Mouse (Mus musculus): ENCODE data around the gene Ptprs. TPM values are rescaled to one million over a fixed set of nuclear protein-coding genes. Genes with fewer than 3 reads are reported as not detected.

Gene Ptprs
- polyA plus RNA-seq, 1 experiment: 24.2 TPM

DNA sequence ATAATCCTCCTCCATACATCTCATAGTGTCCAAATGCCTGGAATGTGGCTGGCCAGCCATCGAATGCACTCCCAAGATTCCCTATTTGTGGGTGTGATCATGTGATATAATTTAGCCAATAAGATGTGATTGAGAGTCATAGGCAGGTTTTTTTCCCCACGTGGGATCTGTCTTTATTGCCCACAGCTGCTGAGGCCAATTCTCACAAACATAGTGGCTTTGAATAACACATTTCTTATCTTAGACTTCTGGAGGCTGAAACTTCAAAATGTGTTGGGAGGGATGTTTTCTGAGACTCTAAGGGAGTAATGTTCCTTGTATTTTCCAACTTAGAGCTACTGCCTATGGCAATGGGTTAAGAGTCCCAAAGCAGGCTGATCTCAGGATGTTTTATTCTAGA is 18.2 kb upstream of the Ptprs start:
- DNase-seq (ENCODE audit: low read depth, low spot score): no peak
- 67% methylated on average over 2 of the region's 2 CpGs for WGBS

DNA sequence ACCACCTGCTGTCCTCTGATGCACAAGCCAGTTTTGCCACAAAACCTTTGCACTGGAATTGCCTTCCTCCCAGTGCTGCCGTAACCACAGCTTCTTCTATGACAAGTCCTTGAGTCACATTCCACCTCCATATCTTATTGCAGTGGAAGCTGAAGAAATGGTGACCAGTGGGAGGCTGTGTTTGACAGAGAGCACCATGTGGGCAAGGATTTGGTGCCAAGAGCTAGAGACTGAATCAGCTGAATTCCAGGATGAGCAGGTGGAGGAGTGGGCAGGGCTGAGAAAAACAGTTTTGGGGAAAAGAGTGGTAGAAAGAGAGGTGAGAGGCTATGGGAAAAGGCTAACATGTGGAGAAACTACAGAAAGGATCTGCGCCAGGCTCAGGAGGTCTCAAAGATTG is 17.6 kb upstream of the Ptprs start:
- 93% methylated on average over 2 of the region's 2 CpGs for WGBS
- DNase-seq (ENCODE audit: low read depth, low spot score): no peak

DNA sequence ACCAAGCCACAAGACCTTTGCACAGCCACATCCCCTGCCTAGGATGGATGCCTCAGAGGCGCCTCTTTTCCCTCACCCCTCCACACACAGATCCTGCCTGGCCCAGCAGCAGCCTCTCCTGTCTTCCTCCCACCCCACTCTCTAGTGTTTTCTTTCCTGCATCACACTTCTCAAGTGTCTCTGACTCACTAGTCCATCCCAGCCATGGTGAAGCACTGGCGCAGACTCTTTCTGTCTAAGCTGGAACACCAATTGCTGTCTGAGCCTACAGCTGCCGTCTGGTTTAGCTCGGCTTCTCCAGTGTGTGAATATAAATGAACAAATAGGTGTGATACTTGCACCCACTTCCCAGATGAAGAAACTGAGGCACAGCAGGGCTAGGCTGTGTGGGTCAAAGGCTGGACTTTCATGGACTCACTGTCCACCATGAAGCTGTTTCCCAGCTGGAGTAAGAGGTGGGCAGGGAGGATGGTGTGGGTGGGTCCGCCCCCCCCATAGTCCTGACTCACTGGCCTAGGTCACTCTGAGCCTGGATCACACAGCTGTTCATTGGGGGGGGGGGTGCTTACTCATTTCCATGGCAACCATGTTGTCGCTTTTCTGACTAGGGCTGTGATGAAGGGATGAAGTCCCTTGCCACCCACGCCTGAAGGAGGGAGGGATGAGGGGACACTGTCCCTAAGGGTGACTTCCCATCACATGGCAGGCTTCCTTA is 14.3 kb upstream of the Ptprs start:
- DNase-seq (ENCODE audit: low read depth, low spot score): no peak
- WGBS: 74% methylated on average over 7 of the region's 7 CpGs

DNA sequence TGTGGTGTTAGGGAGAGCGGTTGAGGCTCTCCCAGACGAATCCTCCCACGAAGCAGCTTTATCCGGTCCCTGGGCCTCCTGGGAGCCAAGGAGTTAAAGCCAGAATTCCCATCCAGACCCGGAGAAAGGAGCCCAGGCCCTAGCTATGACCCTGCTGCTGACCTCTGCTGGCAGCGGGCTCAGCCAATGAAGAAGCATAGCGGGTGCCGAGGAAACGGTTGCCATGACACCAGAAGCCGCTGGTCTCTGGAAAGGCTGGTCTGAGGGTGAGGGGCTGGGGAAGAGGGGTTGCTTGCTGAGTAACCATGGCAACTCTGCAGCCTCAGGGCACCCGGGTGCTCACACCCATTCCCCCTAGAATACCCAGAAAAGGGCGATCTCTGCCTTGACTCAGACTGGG is 11.7 kb upstream of the Ptprs start:
- no peak for DNase-seq (ENCODE audit: low read depth, low spot score)
- 35% methylated on average over 12 of the region's 12 CpGs for WGBS

DNA sequence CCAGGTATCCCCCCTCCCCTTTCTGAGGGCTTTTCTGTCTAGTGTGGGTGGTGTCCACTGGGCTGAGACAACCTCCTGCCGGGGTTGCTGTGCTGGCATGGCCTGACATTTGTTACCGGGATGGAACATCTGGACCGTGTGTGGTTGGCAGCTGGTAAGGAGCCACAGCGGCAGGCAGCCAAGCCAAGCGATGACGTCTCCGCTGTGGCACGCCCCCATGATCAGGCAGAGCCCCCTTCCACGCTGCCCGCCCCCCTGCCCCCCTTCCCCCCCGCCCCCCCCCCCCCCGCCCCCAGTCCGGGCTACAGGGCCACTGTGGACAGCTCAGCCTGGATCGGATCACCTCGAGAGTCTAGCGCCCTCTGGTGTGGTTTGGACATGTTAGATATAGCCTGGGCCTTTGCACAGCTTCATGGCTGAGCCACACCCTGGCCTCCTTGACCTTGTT is 11.2 kb upstream of the Ptprs start:
- no peak for DNase-seq (ENCODE audit: low read depth, low spot score)
- 3% methylated on average over 11 of the region's 16 CpGs for WGBS

DNA sequence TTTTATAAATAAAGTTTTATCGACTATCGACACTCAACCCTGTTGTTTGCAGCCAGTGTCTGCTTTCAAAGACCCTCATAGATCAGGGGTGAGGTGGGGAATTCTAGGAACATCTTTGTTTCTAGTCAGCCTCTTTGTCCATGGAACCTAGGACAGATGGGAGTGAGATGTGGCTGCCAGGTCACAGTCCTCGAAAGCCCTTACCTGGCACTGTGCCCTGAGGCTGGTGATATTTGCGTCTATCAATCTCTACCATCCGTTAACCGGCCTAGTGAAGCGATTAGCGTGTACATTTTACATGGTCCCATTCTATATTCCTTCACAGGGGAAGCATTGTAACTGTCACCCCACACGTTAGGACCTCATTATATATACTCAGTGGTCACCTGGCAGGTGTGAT is 9.6 kb upstream of the Ptprs start:
- WGBS: 90% methylated on average over 9 of the region's 9 CpGs
- no peak for DNase-seq (ENCODE audit: low read depth, low spot score)

DNA sequence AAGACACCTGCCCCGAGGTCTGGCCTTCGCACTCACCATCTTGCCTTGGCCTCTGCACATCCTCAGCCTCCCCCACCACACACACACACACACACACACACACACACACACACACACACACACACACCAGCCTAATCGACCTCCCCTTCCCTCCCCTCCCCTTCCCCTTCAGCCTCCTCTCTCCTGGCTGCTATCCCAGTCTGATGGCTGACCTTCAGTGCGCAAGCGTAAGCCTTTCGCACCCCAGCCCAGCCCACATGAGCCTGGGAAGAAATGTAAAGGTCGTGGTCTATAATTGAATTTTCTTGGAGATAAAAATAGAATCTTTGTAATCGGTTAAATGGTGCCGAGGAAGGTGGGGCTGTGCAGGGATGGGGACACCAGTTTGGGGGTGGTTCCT is 8.8 kb upstream of the Ptprs start:
- 72% methylated on average over 9 of the region's 9 CpGs for WGBS
- DNase-seq (ENCODE audit: low read depth, low spot score): no peak

DNA sequence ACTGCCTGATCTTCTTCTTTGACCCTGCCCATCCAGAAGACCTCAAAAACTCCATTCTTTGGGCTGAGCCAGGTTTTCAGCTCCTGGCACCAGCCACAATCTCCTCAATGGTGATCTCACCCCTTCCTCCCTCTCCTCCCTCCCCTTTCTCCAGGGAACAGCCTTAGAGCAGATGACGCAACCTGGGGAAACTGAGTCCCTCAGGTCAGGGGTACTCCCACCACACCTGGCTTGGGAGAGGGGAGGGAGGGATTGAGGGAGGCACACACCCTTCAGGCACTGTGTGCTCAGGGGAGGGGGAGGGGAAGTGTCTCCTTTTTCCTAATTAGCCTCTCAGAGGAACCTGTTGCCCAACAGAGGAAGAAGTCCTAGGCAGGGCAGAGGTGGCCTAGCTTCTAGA is 6.4 kb upstream of the Ptprs start:
- 80% methylated on average over 1 of the region's 1 CpGs for WGBS
- DNase-seq (ENCODE audit: low read depth, low spot score): no peak

DNA sequence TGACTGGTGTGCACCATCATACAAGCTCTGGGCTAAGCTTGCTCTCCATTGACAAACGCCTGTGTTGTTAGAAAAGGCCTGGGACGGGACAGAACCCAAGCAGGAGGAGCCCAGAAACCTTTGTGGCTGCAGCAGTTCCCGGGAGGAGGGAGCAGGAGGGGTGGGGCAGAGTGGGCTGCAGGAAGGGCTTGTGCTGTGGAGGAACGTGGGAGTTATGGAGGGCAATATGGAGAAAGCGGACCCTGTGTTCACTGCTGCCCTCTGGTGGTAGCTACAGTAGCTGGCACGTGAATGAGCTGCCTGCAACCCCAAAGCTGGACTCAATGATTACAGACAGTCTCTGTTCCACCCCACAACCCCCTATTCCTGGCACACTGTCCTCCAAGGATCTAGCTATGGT is 3.1 kb upstream of the Ptprs start:
- WGBS: 9% methylated on average over 6 of the region's 6 CpGs
- no peak for DNase-seq (ENCODE audit: low read depth, low spot score)

DNA sequence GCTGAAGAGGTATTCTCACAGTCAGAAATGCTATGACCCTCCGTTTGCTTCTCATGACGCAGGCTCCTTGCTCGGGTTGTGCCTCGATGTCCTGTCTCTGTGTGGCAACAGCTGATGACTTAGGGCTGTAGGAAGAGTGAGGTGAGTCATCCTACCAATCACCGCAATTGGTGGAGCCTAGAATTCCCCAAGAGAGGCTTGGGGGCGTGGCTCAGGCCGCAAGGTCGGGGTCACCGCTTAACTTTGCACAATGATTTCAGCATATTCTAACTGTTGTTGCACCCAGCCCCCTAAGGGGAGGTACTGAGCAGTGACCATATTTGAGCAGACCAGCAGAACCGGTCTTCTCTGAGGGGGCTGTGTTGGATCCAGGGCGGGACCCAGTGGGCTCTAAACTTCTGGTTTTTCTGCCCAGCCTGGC is 1.9 kb upstream of the Ptprs start:
- 42% methylated on average over 11 of the region's 11 CpGs for WGBS
- DNase-seq (ENCODE audit: low read depth, low spot score): no peak

DNA sequence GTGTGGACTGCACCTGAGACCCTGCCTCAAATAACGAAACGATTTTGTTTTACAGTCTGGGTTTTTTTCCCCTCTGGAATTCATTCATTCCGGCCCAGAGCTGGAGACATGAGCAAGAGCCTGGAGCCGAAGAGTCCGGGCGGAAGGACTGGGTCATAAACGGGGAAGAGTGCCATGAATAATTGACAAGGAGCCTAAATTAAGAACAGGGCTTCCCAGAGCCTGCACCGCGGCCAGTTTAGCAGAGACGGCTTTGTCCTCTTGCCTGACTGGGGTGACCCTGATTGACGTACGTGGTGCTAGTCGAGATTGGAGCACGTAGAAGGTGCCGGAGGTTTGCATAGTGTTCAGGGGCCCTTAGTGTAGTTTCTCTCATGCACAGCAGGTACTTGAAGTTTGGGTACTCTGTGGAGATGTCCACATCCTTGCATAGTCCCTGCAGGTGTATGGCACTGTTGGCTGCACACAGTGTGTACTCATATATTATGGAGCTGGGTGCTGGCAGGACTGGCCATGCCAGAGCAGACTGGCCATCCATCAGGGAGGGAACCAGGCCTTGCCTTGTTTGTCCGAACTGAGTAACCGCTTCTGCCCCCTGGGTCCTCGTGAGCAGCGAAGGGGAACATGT is 1.0 kb upstream of the Ptprs start:
- WGBS: 90% methylated on average over 19 of the region's 19 CpGs
- DNase-seq (ENCODE audit: low read depth, low spot score): no peak

DNA sequence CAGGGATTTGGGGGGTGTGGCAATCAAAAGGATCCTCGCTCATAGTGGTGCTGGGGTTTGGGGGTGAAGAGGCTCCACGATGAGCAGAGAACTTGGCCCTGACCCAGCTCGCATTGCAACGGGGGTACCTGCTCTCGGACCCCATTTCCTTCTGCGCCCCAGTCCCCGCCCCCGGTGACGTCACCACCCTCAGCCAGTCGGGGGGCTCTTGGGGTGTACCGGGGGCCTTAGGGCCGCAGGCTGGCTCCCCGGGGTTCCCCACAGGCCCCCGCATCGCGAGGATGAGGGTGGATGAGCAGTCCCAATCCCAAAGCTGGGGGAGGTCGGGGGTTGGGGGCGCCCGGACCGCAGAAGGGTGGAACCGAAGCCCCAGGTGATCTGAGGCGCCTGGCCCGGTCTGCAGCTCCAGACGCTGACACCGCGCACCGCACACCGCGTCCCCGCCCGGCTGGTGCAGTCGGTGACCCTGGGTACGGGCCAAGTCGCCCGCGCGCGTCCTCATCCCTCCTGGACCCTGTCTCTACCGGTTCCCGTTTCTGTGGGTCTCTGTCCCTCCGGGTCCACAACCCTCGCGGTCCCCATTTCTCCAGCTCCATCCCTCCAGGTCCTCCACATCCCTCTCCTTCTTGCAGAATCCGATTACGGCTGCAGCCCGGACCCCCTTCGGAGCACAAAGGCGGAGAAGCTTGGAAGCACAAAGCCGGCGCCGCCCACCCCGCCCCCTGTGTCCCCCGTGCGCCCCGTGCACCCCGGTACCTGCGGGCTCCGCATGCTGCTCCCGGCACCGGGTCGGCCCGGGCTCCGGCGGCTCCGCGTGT is 490 bp downstream of the Ptprs start:
- under 1% methylated on average over 65 of the region's 66 CpGs for WGBS
- no peak for DNase-seq (ENCODE audit: low read depth, low spot score)

DNA sequence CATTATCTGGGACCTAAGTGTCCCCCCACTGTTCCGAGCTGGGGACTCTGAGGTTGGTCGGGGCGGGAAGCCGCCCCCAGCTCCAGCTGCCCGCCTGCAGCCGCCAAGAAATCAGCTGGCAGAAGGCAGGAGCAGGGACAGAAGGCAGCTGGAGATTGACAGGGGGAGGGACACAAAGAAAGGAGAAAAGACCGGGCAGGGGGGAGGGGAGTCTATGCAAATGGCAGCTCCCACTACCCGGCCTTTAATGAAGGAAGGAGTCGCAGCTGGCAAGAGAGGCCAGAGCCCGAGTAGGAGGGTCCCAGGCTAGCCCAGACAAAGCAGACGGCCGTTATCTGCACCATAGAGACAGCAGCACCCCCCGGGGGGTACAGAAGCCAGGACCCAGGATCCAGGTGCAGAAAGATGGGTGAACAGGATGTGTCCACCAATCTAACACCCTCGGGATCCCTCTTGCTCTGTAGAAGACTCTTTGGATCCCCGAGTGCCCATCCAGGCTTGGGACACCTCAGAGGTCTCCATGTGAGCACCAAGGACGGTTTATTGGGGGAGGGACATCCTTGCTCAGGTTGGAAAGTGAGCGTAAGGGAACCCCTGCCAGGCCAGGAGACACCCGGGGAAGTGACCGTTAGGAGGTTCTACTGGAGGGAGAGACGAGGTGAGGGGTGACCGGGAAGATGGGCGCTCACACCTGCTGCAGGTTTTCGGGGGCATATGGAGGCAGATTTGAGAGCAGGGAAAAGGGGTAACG is 1.3 kb downstream of the Ptprs start:
- 2% methylated on average over 24 of the region's 24 CpGs for WGBS
- no peak for DNase-seq (ENCODE audit: low read depth, low spot score)

DNA sequence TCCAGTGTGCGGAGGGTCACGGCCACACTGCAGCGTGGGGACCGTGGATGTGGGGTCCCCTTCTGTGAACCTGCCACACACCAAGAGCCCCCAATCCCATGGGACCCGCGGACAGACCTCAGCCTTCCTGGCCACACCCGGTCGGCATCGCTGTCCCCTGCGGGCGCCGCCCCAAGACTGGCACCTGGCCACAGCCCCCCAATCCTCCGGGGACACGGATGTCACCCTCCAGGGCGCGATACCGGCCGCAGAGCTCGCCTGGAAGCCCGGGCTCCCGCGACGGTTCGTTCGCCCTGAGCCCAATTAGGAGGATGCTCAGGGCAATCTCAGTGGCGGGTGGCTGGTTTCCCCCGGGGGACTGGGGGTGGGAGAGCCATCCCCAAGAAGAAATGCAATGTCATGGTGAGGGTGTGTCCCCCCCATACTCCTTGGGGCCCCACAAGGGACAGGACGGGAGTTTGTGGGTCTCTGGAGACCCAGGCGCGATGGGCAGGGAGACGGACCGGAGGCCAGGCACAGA is 1.9 kb downstream of the Ptprs start:
- no peak for DNase-seq (ENCODE audit: low read depth, low spot score)
- 7% methylated on average over 32 of the region's 32 CpGs for WGBS

DNA sequence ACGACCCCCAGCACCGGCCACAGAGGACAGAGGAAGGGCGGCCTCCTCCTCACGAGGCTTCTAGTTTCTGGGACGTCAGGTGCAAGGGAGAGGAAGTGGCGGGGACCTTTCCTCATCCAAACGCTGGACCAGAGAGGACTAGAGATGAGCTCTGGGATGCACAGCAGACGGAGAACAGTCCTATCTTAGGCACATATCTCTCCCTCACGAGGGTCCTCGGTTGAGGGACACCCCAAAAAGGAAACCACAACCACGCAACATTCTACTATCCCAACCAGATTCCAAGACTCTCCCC is 2.7 kb downstream of the Ptprs start:
- no peak for DNase-seq (ENCODE audit: low read depth, low spot score)
- WGBS: 3% methylated on average over 11 of the region's 11 CpGs

DNA sequence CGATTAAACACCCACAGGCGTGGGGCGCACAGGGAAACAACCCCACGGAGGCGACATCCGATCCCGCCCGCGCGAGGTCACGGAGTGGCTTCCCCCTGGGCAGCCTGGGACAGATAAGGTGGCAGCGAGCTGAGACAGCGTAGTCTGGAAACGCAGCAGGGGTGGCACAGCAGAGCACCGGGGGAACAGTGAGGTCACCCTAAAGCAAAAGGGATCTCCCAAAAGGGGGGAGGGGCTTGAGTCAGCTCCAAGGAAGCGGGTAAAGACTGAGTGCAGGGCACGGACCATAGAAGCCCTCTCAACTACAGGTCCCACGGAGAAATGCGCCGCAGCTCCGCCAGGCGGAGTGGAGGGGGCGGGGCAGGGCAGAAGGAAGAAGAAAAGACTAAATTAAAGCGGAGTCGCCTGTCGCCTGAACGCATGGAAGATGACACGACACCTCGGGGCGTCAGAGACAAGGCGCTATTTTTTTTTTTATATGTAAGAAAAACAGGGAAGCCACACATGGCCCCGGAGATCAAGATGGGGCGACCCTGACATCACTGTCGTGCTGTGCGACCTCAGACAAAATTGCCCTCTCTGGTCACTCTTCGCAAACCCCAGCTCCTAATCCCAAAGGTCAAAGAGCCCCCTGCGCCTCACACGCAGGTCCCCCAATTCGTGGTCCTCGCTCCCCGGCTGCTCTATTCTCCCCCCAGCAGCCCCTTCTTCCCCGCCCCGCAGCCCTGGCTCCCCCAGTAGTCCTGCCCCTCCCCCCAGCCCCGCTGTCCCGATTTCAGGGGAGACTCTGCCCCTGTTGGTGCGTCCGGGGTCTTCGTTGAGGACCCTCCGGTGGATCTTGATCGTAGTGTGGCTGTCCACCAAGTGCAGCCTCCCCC is 3.3 kb downstream of the Ptprs start:
- WGBS: 4% methylated on average over 50 of the region's 50 CpGs
- no peak for DNase-seq (ENCODE audit: low read depth, low spot score)

DNA sequence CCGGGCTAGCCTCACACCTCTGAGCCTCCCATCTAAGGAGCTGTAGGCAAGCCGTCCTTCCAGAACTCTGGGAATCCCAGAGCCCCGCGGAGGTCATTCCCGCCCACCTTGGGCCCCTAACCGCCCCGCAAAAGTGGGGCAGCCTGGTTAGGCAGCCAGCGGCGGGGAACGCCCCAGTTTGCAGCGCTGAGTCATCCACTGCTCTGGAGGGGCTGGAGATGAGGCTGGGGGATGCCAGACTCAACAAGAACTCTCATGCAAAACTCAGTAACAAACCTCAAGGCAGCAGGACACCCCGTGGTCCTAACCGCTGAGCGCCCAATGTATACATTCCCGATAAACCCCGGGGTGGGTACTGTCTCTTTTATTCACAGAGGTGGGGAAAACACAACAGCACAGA is 4.2 kb downstream of the Ptprs start:
- DNase-seq (ENCODE audit: low read depth, low spot score): no peak
- WGBS: 17% methylated on average over 16 of the region's 16 CpGs

DNA sequence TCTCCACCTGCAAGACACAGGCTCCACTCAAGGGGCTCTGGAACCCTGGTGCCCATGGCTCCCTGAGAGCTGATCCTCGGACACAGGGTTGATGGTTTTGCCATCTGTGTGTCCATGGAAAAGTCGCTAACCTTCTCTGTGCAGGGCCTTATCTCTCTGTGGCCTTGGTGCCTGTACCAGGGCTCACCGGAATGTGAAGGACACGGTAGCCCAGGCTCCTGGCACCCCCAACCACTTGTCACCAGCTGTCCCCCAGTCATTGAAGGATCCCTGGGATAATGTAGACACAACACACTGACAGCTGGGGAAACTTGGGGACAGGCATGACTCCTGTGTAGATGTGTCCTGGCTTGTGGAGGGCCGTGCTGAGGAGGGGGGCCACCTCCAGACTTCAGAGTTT is 5.1 kb downstream of the Ptprs start:
- WGBS: 81% methylated on average over 5 of the region's 5 CpGs

DNA sequence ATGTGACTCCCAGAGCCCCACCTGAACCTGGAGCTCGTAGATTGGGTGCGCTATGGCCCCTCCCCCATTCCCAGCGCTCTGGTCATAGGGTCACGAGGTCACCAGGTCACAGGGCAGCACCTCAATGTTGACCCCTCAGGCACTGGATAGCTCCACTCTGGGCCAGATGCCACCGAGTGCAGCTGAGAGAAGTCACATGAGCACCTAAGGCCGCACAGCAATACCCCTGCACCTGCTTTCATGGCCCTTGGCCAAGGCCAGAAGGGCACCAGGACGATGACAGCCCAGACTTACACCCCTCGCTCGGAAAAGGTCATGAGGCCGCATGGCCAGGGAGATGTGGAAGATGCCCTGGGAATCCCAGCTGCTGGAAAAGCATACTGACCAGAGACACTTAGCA is 5.7 kb downstream of the Ptprs start:
- 24% methylated on average over 10 of the region's 10 CpGs for WGBS
- DNase-seq (ENCODE audit: low read depth, low spot score): no peak

More for the DNA sequence above, 5.1 kb downstream of the Ptprs start:
- no peak for DNase-seq (ENCODE audit: low read depth, low spot score)
